Mouse (Mus musculus) layer of hippocampus, adult 8-10 months (tissue): ENCODE data around the gene Mr1. TPM values are rescaled to one million over a fixed set of nuclear protein-coding genes. Genes with fewer than 3 reads are reported as not detected.

Source experiments
- total RNA-seq, 4 experiments: library from RNA; stranded (reverse); gene quantifications; 2 replicates each; pipeline ENCODE4 v1.2.4; 2022

Mr1 gene
- total RNA-seq, 4 experiments from 2014 or later, result 4.1 to 7.0 (median 4.9) TPM

Other genes with a start within 250 kb of the Mr1 start
- gene Ier5, start 47.2 kb downstream of the Mr1 start, total RNA-seq, result 10 to 100 TPM; 29.8 to 32.4 (median 31.2) TPM
- 100 to 1,000 TPM; 102 to 126 (median 112) TPM for gene Stx6, start 11.9 kb upstream of the Mr1 start, total RNA-seq
- 10 to 100 TPM in 1 of 4 experiments, 1 to 10 TPM in 3; 6.8 to 10.1 (median 8.1) TPM for gene BC034090, start 97.6 kb upstream of the Mr1 start, total RNA-seq